Mouse (Mus musculus) ES-E14 (cell line): ENCODE data around the gene Xpr1.

Source experiments
- CHD2 ChIP-seq: IDR thresholded peaks from 2 replicates; pipeline ENCODE4 v1.6.1; 2014; ENCODE audit warnings: mild to moderate bottlenecking, low read depth, low read length, inconsistent platforms
- ZC3H11A ChIP-seq: IDR thresholded peaks from 2 replicates; pipeline ENCODE4 v1.6.1; 2012; ENCODE audit warnings: low read depth, mild to moderate bottlenecking, inconsistent platforms, low read length, borderline replicate concordance
- ZNF384 ChIP-seq: IDR thresholded peaks from 2 replicates; pipeline ENCODE4 v1.6.1; 2012; ENCODE audit warnings: low read depth, low read length, inconsistent platforms

- no peak for TF ChIP-seq CHD2
- TF ChIP-seq ZC3H11A, result no peak
- no peak for TF ChIP-seq ZNF384
These were observed 17.2 kb downstream of the Xpr1 start for GRCm38 (mm10) chr1:155400056-155400455.
